Mouse (Mus musculus): ENCODE results near the gene Gm26938.

Gene Gm26938

DNA sequence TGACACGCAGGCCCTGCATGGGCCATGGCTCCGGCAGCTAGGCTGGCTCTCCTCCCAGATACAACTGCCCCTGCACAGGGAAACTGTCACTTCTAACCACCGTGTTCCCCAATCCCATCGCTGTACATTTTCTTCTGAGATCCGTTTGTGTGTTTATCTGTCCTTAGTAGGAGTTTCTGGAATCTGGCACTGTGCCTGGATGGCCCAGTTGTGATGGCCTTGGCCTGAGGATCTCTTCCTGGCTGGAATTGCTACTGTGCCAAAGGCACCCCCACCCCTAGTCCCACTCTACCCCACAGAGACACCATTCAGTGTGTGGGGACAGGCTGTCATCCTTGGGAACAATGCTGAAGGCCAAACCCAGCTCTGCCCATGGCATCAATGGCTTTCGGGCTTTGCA, 10.2 kb downstream of the Gm26938 start:
- DNase-seq (ENCODE audit: low spot score in 2 of 2): no peak

- no peak for DNase-seq (ENCODE audit: low spot score in 2 of 2)
Measured at GRCm38 (mm10) chr5:139813963-139814381, 12.2 kb downstream of the Gm26938 start.

DNA sequence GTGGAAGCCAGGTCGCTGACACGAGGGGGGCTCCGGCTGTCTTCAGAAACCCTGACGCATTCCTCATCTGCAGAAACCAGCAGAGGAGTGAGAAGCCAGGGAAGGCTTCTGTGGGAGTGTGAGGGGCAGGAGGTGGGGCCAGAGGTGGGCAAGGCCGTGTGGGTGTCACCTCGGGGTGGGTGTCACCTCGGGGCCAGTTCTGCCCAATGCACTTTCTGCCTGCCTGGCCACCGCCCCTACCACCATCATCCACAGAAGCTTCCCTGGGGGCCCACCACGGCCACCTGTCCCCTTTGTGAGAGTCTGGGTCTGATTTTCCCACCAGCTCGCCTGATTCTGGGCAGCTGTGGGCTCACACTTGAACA, 13.1 kb downstream of the Gm26938 start:
- no peak for DNase-seq (ENCODE audit: low spot score in 2 of 2)

DNA sequence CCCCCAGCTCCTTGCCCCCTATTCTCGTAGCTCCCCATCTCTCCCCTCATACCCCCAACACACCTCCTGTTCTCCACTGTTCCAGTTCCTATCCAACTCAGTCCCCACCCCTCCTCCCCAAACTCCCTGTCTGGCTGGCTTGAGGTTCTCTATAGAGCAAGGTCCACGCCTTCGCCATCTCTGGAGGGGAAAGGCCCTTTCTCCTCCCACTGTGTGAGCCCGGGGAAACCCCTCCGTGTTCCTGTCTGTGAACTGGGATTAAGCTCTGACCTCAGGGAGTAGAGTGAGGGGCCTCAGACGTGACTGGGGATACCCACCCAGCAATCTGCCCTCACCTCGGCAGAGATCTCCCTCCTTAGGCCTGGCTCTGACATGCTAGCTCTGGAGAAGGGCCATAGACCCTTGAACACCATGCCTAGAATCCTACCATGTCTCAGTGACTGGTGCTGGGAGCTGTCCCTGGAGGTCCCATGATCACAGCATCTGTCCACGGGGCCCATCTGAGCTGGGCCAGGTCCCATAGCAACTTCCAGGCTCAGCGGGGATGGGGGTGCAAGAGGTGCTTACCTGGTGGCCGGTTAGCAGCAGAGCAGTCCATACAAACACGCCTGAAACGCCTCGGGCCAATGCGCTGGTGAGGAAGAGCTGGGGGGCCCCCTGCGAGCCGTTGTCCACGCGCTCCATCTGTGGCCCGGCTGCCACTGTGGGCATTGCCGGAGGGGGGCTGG, 13.6 kb downstream of the Gm26938 start:
- DNase-seq (ENCODE audit: low spot score in 2 of 2): no peak

GRCm38 (mm10) chr5:139811677-139812397, 14.4 kb downstream of the Gm26938 start:
- DNase-seq (ENCODE audit: low spot score in 2 of 2): no peak

GRCm38 (mm10) chr5:139809397-139809796, 16.8 kb downstream of the Gm26938 start:
- no peak for DNase-seq (ENCODE audit: low spot score in 2 of 2)

GRCm38 (mm10) chr5:139805924-139806323, 20.3 kb downstream of the Gm26938 start:
- no peak for DNase-seq (ENCODE audit: low spot score in 2 of 2)

GRCm38 (mm10) chr5:139804573-139805111, 21.6 kb downstream of the Gm26938 start:
- no peak for DNase-seq (ENCODE audit: low spot score in 2 of 2)

GRCm38 (mm10) chr5:139804107-139804551, 22.1 kb downstream of the Gm26938 start:
- DNase-seq (ENCODE audit: low spot score in 2 of 2): no peak

DNA sequence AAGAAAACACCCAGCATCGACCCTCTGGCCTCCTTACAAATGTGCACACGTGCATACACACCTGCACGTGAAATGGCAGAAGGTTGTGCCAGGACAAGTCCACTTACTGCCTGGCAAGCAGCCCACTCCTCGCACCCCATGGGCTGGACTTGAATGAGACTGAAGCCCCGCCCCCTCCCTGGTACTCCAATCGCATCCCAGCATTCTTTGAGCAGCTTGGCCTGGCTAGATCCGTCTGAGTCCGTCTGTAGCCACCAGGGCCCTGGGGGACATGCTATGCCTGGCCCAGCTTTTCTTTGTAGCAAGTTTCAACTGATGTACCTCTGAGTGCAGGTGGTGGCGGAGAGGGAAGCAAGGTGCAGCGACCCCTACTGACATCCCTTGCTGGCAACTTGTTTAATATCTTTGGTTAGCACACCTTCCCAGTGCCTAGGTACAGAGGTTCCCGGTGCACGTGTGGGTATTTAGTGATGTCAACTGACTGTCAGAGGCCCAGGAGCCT, 22.6 kb downstream of the Gm26938 start:
- DNase-seq (ENCODE audit: low spot score in 2 of 2): peak in 1 of 2 experiments; percentile 68

DNA sequence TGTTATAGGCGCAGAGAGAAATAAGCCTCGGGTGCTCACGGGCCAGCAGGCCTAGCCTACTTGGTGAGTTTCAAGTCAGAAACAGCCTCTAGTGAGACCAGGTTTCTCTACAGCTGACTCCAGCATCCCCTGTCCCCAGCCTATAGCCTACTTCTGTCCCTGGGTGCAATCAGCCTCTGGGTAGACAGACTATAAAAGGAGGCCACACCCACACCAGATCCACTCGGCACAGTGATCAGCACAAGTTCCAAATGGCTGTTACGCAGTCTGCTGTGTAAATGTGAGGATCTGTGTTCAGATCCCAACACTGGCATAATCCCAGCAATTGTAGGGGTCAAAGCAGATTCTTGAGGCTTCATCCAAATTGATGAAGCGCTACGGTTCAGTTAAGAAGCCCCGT, 23.0 kb downstream of the Gm26938 start:
- no peak for DNase-seq (ENCODE audit: low spot score in 2 of 2)

DNA sequence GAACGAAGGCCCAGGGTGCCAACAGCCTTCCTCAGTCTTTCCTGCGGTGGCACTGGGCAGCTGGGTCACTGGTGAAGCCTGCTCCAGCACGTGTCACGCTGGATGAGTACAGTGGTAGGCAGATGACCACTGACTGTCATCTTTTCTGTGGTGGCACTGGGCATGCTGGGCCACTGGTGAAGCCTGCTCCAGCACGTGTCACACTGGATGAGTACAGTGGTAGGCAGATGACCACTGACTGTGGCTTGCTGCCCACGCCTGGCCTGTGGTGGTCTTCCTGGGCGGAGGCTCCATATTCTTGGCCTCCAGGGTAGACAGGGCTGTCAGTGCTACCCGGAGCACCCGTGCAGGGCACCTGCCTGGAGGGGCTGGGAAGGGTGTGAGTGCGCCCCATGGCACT, 24.3 kb downstream of the Gm26938 start:
- no peak for DNase-seq (ENCODE audit: low spot score in 2 of 2)

DNA sequence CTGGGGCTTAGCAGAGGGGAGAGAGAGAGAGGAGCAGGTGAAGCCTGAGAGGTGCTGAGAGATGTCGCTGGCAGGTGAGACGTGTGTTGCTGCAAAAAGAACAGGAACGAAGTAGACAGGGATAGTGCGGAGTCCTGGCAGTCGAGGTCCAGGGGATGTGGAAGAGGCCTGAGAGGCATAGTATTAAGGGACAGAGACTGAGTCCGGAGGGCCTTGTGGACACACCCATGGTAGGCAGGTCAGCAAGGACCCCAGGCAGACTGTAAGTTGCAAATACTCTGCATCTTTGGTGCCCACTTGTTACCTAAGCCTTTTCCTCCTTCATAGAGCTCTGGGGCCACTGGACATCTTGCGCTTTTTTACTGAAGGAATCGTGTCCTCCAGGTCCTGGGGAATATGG, 25.0 kb downstream of the Gm26938 start:
- DNase-seq (ENCODE audit: low spot score in 2 of 2): no peak

- DNase-seq (ENCODE audit: low spot score in 2 of 2): no peak
Measured at GRCm38 (mm10) chr5:139799801-139800590, 26.2 kb downstream of the Gm26938 start.

DNA sequence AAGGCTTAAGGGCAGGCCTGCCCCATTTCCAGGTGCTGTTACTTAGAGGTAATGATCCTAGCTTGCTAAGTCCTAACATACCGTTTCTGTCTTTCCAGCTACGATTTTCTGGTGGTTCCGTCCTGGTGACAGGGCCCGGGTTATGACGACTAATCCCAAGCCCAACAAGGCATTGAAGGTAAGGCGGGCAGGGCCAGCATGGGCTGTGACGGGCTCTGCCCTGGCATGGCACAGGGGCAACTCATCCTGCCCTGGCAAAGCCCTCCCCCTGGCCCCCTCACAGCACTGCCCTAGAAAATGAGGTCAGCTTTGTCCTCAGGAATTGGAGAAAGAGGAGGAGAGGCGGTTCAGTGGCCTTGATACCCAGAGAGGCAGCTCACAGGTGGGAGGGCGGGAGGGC, 27.2 kb downstream of the Gm26938 start:
- DNase-seq (ENCODE audit: low spot score in 2 of 2): no peak

GRCm38 (mm10) chr5:139798168-139798900, 27.9 kb downstream of the Gm26938 start:
- no peak for DNase-seq (ENCODE audit: low spot score in 2 of 2)

- peak; percentile 92 to 94 for DNase-seq (ENCODE audit: low spot score in 2 of 2)
Measured at GRCm38 (mm10) chr5:139797473-139798167, 28.6 kb downstream of the Gm26938 start.

DNA sequence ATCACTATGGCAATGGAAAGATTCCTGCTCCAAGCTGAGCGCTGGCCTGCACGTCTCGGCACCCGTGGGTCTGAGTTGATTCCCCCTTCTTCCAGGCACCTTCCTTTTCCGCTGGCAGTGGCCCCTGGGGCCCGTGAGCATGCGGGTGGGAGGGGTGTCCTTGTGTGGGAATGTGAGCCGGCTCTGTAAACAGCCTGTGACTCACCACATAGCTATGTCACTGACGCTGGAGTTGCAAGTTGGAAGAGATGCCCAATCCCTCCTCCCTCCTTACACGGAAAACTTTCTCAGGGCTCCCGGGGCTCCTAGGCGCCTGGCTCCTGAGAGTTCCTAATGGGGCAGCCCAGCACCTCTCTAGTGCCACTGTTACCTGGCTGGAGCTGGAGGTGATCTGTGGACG, 29.3 kb downstream of the Gm26938 start:
- peak in 1 of 2 experiments; percentile 66 for DNase-seq (ENCODE audit: low spot score in 2 of 2)

GRCm38 (mm10) chr5:139796001-139796620, 30.1 kb downstream of the Gm26938 start:
- DNase-seq (ENCODE audit: low spot score in 2 of 2): no peak

DNA sequence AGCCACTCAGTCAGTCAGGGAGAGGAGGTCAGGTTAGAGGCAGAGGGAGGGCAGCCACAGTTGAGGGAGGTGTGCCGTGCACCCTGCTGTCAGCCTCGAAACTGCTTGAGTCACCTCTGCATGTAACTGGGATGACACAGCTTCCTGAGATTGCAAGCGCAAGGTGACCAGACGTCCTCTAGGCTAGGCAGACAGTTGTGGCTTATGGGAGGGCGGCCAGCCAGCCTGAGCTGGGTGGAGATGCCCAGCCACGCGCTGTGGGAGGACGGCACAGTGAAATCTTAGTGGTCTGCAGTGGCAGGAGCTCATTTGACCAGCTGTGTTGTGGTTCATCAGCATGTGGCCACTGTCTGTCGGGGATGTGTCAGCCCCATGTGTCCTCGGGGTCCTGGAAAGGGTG, 31.3 kb downstream of the Gm26938 start:
- no peak for DNase-seq (ENCODE audit: low spot score in 2 of 2)

All from right cerebral cortex, postnatal 10 days (tissue).